ENCODE assay signal across 26 mouse cellular contexts in genomic region chr12:33926751-33927150, GRCm38 (mm10). TPM values are rescaled to one million over a fixed set of nuclear protein-coding genes. Genes with fewer than 3 reads are reported as not detected.
DNase-seq lines count a peak whose midpoint lies in the region; ATAC-seq and TF ChIP-seq lines count a peak whose summit lies in the region.
"Had no signal": no experiment of that assay in that cellular context is flagged by ENCODE, and none has a peak within 500 bp of the region (broad histone marks: within the 10 kb centered on the region; RNA-seq: fewer than 3 reads in every experiment).

No protein-coding gene starts in this region.

- peak; percentile 34 for DNase-seq in hindbrain, embryonic 11.5 days (ENCODE audit: low spot score)
- peak; percentile 10 for DNase-seq in midbrain, embryonic 14.5 days
- DNase-seq in midbrain, embryonic 11.5 days (ENCODE audit: low spot score, missing footprints), result no peak
- peak; percentile 31 for DNase-seq in embryo, embryonic 9.5 days (ENCODE audit: extremely low spot score)
- no peak for DNase-seq in layer of hippocampus, adult 2 months (ENCODE audit: low spot score in 2 of 2)
- no peak for DNase-seq in thymus, postnatal 36 days
- no peak for DNase-seq in adrenal gland, adult 18-20 months (ENCODE audit: low spot score in 2 of 2)
- DNase-seq: B cell, adult 2 months; cerebellum, adult 11 months; cerebellum, postnatal 25 days; gastrocnemius, adult 2 months; kidney, adult 8-10 months had no signal

- H3K4me1 ChIP-seq in hindbrain, embryonic 11.5 days (replicated peaks; ENCODE audit: control insufficient read depth, insufficient read depth, low read length), result 0 out of 2 replicates have a peak, but pooled peaks cover 3% of the 10 kb centered on the region
- H3K4me1 ChIP-seq in hindbrain, embryonic 13.5 days (replicated peaks), result peaks cover 18% of the 10 kb centered on the region
- H3K4me1 ChIP-seq in midbrain, embryonic 14.5 days (ENCODE audit: control insufficient read depth, insufficient read depth, low read length), result peaks cover 15% of the 10 kb centered on the region
- peaks cover 11% of the 10 kb centered on the region; the same call in 1 of the 2 replicates for H3K4me1 ChIP-seq in midbrain, embryonic 11.5 days (ENCODE audit: control insufficient read depth, insufficient read depth, low read length)

- H3K27me3 ChIP-seq in hindbrain, embryonic 11.5 days (ENCODE audit: control insufficient read depth, insufficient read depth, low read length), result peaks cover 23% of the 10 kb centered on the region
- peaks cover 45% of the 10 kb centered on the region for H3K27me3 ChIP-seq in hindbrain, embryonic 13.5 days
- peaks cover 16% of the 10 kb centered on the region for H3K27me3 ChIP-seq in midbrain, embryonic 14.5 days (ENCODE audit: control insufficient read depth, insufficient read depth, low read length)
- H3K27me3 ChIP-seq in midbrain, embryonic 11.5 days (ENCODE audit: control insufficient read depth, insufficient read depth, low read length), result peaks cover 10% of the 10 kb centered on the region

- H3K4me3 ChIP-seq in hindbrain, embryonic 11.5 days (ENCODE audit: low read depth, low read length), result no peak overlapping the region
- H3K4me3 ChIP-seq in hindbrain, embryonic 13.5 days, result no peak overlapping the region
- H3K4me3 ChIP-seq in midbrain, embryonic 14.5 days (replicated peaks; ENCODE audit: low read depth, low read length), result no peak overlapping the region
- no peak overlapping the region for H3K4me3 ChIP-seq in midbrain, embryonic 11.5 days (ENCODE audit: low read depth, low read length)
- no peak overlapping the region for H3K4me3 ChIP-seq in layer of hippocampus, adult 2 months
- H3K4me3 ChIP-seq: gastrocnemius, adult 2 months; limb, embryonic 13.5 days; neural tube, embryonic 12.5 days had no signal

- no peaks in the 10 kb centered on the region for H3K9me3 ChIP-seq in hindbrain, embryonic 11.5 days (ENCODE audit: control insufficient read depth, low read length)
- H3K9me3 ChIP-seq in hindbrain, embryonic 13.5 days, result no peaks in the 10 kb centered on the region
- no peaks in the 10 kb centered on the region for H3K9me3 ChIP-seq in midbrain, embryonic 14.5 days (ENCODE audit: control insufficient read depth, low read length)
- no peaks in the 10 kb centered on the region for H3K9me3 ChIP-seq in midbrain, embryonic 11.5 days (ENCODE audit: control insufficient read depth, low read length)
- H3K9me3 ChIP-seq: limb, embryonic 13.5 days; neural tube, embryonic 12.5 days had no signal

- no peak overlapping the region for H3K27ac ChIP-seq in hindbrain, embryonic 11.5 days (ENCODE audit: low read depth, low read length)
- H3K27ac ChIP-seq in hindbrain, embryonic 13.5 days, result no peak overlapping the region
- H3K27ac ChIP-seq in midbrain, embryonic 14.5 days (replicated peaks; ENCODE audit: low read depth, low read length), result no peak overlapping the region
- H3K27ac ChIP-seq in midbrain, embryonic 11.5 days (ENCODE audit: low read depth, low read length), result no peak overlapping the region
- no peak overlapping the region for H3K27ac ChIP-seq in layer of hippocampus, adult 2 months
- H3K27ac ChIP-seq: gastrocnemius, adult 2 months; limb, embryonic 13.5 days; neural tube, embryonic 12.5 days had no signal

- ATAC-seq in hindbrain, embryonic 11.5 days (ENCODE audit: low FRiP score), result no peak
- no peak for ATAC-seq in hindbrain, embryonic 13.5 days (ENCODE audit: low FRiP score)
- no peak for ATAC-seq in midbrain, embryonic 14.5 days (ENCODE audit: low FRiP score, low TSS enrichment)
- no peak for ATAC-seq in midbrain, embryonic 11.5 days (ENCODE audit: low FRiP score)
- ATAC-seq: forebrain, embryonic 16.5 days; hindbrain, embryonic 16.5 days had no signal

- no peak for TF ChIP-seq CTCF in layer of hippocampus, adult 2 months (conservative IDR thresholded peaks at IDR 0.05)

- H3K4me2 ChIP-seq in hindbrain, embryonic 11.5 days (replicated peaks; ENCODE audit: low read depth, low read length), result no peak overlapping the region
- H3K4me2 ChIP-seq in hindbrain, embryonic 13.5 days, result no peak overlapping the region
- no peak overlapping the region for H3K4me2 ChIP-seq in midbrain, embryonic 14.5 days (ENCODE audit: low read length)
- no peak overlapping the region for H3K4me2 ChIP-seq in midbrain, embryonic 11.5 days
- H3K4me2 ChIP-seq: limb, embryonic 13.5 days had no signal

- H3K9ac ChIP-seq in hindbrain, embryonic 11.5 days (ENCODE audit: low read depth, low read length), result no peak overlapping the region
- H3K9ac ChIP-seq in hindbrain, embryonic 13.5 days, result no peak overlapping the region
- H3K9ac ChIP-seq in midbrain, embryonic 14.5 days (replicated peaks; ENCODE audit: low read length), result no peak overlapping the region
- H3K9ac ChIP-seq in midbrain, embryonic 11.5 days (ENCODE audit: low read length), result no peak overlapping the region
- H3K9ac ChIP-seq: limb, embryonic 13.5 days; neural tube, embryonic 12.5 days had no signal

- no peaks in the 10 kb centered on the region for H3K36me3 ChIP-seq in hindbrain, embryonic 11.5 days (ENCODE audit: control insufficient read depth, insufficient read depth, low read length)
- no peaks in the 10 kb centered on the region for H3K36me3 ChIP-seq in hindbrain, embryonic 13.5 days
- H3K36me3 ChIP-seq in midbrain, embryonic 14.5 days (ENCODE audit: control insufficient read depth, insufficient read depth, low read length), result no peaks in the 10 kb centered on the region
- no peaks in the 10 kb centered on the region for H3K36me3 ChIP-seq in midbrain, embryonic 11.5 days (ENCODE audit: control insufficient read depth, insufficient read depth, low read length)
- H3K36me3 ChIP-seq: limb, embryonic 13.5 days; neural tube, embryonic 12.5 days had no signal

- WGBS in hindbrain, embryonic 11.5 days, result 6% methylated on average over 3 of the region's 3 CpGs
- WGBS in hindbrain, embryonic 13.5 days, result 10% methylated on average over 3 of the region's 3 CpGs
- WGBS in midbrain, embryonic 14.5 days, result 12% methylated on average over 3 of the region's 3 CpGs
- 6% methylated on average over 3 of the region's 3 CpGs for WGBS in midbrain, embryonic 11.5 days

RNA-seq across cellular contexts. Expression of gene Ferd3l, which starts 1.5 kb away (rescaled TPM):
- polyA plus RNA-seq in hindbrain, embryonic 11.5 days (2014; fragmentation: Nextera tagmentation; extraction: Ambion mirVana), result 1.5 and 2.9 TPM in 2 replicates
- polyA plus RNA-seq in hindbrain, embryonic 13.5 days (2015; fragmentation: Nextera tagmentation; extraction: Ambion mirVana), result 1.1 and 2.2 TPM in 2 replicates
- polyA plus RNA-seq in midbrain, embryonic 14.5 days (2014; fragmentation: Nextera tagmentation; extraction: Ambion mirVana), result 0.41 and 1.7 TPM in 2 replicates
- 3.7 and 3.8 TPM in 2 replicates for polyA plus RNA-seq in midbrain, embryonic 11.5 days (2014; fragmentation: Nextera tagmentation; extraction: Ambion mirVana)
- total RNA-seq in layer of hippocampus, adult 2 months (2021), result not detected
- total RNA-seq in adrenal gland, adult 18-20 months (2021), result not detected
- total RNA-seq: adrenal gland, postnatal 4 days; gastrocnemius, adult 2 months; heart, adult 8-10 months; layer of hippocampus, adult 8-10 months; left cerebral cortex, adult 8-10 months; megakaryocyte progenitor cell, adult 5-6 weeks had no signal
- polyA plus RNA-seq: forebrain, embryonic 16.5 days; heart, postnatal 0 days; limb, embryonic 13.5 days; liver, embryonic 16.5 days; small intestine, adult 2 months; stomach, embryonic 14.5 days had no signal

RNA-seq across cellular contexts. Expression of gene Twist1, which starts 30.7 kb away (rescaled TPM):
- 23.6 and 29.4 TPM in 2 replicates for polyA plus RNA-seq in hindbrain, embryonic 11.5 days (2014; fragmentation: Nextera tagmentation; extraction: Ambion mirVana)
- 2.4 and 2.8 TPM in 2 replicates for polyA plus RNA-seq in hindbrain, embryonic 13.5 days (2015; fragmentation: Nextera tagmentation; extraction: Ambion mirVana)
- 1.2 and 2.1 TPM in 2 replicates for polyA plus RNA-seq in midbrain, embryonic 14.5 days (2014; fragmentation: Nextera tagmentation; extraction: Ambion mirVana)
- 10.2 and 10.7 TPM in 2 replicates for polyA plus RNA-seq in midbrain, embryonic 11.5 days (2014; fragmentation: Nextera tagmentation; extraction: Ambion mirVana)
- 1 to 10 TPM; 1.6 TPM for total RNA-seq in layer of hippocampus, adult 2 months (2021)
- 10 to 100 TPM in 1 of 2 experiments, 1 to 10 TPM in 1; 5.2 to 11.5 TPM for total RNA-seq in adrenal gland, adult 18-20 months (2021)
- total RNA-seq: megakaryocyte progenitor cell, adult 5-6 weeks had no signal

Comparison
In these comparisons a context has a peak if more than half of its experiments do, and no peak if none do; other contexts are left out.
1. DNase-seq: peak in hindbrain, embryonic 11.5 days (single experiment), midbrain, embryonic 14.5 days (single experiment) and embryo, embryonic 9.5 days (single experiment); none in midbrain, embryonic 11.5 days (single experiment), layer of hippocampus, adult 2 months (0 of 2), thymus, postnatal 36 days (0 of 2) and adrenal gland, adult 18-20 months (0 of 2).